Mouse (Mus musculus): ENCODE results near the gene Ahcyl2. TPM values are rescaled to one million over a fixed set of nuclear protein-coding genes. Genes with fewer than 3 reads are reported as not detected.

The Ahcyl2 gene
- polyA plus RNA-seq (2021; fragmentation: Nextera tagmentation), result 9.7 and 21.8 TPM in 2 replicates
- long read RNA-seq, experiment 1, full-length matches to known transcripts, result 2 of 47 reads
- long read RNA-seq, experiment 1, partial matches to known transcripts, result 7 of 47 reads
- long read RNA-seq, experiment 1, other reads (novel, unspliced or antisense), result 38 of 47 reads
- long read RNA-seq, experiment 2, partial matches to known transcripts, result 2 of 21 reads
- long read RNA-seq, experiment 2, other reads (novel, unspliced or antisense), result 19 of 21 reads

DNA sequence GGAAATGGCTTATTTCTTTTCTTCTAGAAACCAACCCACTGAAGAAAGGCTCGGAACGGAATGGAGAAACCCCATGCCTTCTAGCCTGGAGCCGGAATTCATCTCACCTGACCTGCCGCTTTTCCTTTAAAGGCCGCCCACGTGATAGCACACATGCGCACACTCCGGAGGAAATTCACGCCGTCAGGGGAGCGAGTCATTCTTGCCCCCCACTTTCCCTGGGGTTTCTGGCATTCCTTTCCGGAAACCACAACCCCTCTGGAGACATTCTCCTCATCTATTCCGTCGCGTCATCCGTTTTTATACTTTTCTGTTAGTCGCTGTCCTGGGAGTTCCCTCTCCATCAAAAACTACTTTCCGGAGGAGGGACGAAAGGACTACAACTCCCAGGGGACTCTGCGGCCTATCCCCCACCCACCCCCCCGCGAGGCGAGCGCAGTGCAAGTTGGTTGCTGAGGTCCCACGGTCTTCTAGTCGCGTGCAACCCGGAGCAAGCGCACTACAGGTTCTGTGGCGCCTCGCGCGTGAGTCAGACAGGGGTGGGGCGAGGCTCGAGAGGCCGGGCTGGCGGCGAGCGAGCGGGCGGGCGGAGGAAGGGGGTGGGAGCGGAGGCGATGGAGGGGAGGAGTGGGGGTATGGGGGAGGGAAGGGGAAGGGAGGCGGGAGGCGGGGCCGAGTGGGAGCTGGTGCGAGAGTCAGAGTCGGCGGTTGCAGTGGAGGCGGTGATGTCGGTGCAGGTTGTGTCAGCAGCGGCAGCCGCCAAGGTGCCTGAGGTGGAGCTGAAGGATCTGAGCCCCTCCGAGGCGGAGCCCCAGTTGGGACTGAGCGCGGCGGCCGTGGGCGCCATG, at the start of gene Ahcyl2:
Ahcyl2 (plus strand) TSS at position 199 of the 848 bp plus-strand sequence.

DNA sequence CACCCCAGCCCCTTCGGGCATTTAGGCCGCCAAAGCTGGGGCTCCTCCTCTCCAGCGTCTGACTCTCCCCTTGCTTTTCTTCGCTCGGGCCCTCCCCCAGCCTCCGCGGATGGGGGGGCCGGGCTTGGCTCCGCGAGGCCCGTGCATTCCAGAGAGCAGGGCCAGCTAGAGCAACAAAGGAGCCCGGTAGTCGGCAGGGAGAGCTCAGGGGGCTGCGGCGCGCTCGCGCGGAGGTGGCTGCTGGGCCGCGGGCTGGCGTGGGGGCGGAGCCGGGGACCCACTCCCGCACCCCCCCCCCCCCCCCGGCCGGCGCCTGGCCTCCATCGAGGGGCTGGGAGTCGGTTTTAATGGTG, 32.5 kb upstream of the Ahcyl2 start, which contains the start of gene Smo:
Smo (plus strand) TSS at position 168 of the 353 bp plus-strand sequence.

DNA sequence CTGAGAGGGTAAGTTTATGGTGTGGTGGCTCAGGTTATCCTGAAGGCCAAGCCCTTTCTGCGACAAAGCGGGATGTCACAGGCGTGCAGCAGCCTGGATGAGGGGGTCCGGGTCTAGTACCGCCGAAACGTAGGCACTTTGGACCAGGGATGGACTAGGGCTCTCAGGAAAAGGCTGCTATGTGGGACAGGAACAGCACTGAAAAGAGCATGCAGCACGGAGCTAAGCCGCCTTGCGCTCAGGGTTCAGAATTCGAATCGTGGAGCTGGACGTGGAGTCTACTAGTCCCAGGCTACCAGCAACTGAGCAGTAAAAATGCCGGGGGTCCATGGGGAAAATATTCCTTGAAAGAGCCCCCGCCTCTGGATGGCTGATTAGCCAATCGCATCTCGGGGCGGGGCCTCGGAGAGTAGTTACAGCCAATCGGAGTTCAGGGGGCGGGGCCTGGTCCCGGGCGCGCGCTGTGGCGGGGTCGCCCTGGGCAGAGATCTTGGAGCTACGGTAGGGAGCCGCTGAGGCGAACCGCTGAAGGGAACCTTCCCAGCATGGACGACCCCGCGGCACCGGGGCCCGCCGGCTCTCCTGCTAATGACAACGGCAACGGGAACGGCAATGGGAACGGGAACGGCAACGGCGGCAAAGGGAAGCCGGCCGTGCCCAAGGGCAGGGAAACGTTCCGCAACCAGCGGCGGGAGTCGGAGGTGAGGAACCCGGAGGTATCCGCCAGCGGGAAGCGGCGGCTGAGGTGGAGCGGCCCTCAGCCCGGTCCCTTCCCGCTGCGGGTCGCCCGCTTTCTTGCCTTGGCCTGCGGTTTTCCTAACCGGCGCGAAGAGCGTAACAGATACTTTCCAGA, 148.9 kb downstream of the Ahcyl2 start, which contains the start of gene Strip2:
Strip2 (plus strand) TSS at position 483 of the 853 bp plus-strand sequence.

Other genes with a start within 250 kb of the Ahcyl2 start
- 2.1 and 3.3 TPM in 2 replicates for gene Irf5, start 241.4 kb upstream of the Ahcyl2 start, polyA plus RNA-seq (2021; fragmentation: Nextera tagmentation)
- gene Tnpo3, start 158.1 kb upstream of the Ahcyl2 start, polyA plus RNA-seq (2021; fragmentation: Nextera tagmentation), result 22.8 and 35.0 TPM in 2 replicates
- 2.6 and 14.3 TPM in 2 replicates for gene Tspan33, start 73.8 kb upstream of the Ahcyl2 start, polyA plus RNA-seq (2021; fragmentation: Nextera tagmentation)
- gene Smo, start 32.5 kb upstream of the Ahcyl2 start, polyA plus RNA-seq (2021; fragmentation: Nextera tagmentation), result 1.7 and 3.1 TPM in 2 replicates
- gene Strip2, start 149.0 kb downstream of the Ahcyl2 start, polyA plus RNA-seq (2021; fragmentation: Nextera tagmentation), result 5.0 and 9.0 TPM in 2 replicates